Mouse (Mus musculus): ENCODE data around the gene Wap.
"Not testable (repeated sequence)": the region's sequence is repeated elsewhere in the genome, so short reads cannot be mapped to it uniquely, and the experiment has no call there.

Gene Wap

DNA sequence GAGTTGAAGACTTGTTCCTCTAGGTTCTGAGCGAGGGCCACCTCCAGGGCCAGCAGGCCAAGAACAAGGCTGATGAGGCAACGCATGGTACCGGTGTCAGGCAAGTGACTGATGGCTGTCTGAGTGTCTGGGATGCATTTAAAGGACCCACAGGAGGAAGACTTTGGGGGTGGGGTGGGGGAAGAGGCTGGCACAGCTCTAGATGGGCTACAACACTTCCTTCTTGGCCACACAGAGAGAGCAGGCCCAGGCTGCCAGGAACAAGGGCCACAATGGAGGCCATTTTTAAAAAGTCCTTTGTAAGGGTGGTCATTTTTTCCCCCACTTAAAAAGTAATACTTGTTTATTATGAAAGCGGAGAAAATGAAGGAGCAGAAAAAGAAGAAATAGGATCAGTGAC is at the start of gene Wap:
TSS of gene Wap (minus strand) at position 101 of the 400 bp plus-strand sequence.
- DNase-seq (ENCODE audit: low spot score): no peak

DNA sequence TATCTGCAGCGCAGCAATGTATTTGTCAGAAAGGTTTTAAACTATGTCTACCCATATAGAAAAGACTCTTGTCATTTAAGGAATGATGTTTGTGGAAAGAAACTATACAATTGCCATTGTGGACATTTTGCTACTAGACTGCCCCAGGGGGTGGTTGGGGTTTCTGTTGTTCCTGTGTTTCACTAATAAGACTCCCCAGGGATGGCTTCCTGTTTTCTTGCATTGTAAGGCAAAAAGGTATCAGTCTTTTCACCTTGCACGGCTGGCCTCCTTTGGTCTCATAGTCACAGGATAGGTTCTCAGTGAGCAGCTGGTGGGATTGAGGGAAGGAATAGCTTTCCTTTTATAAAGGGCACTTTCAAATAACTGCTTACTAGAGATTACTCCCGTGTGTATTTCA is 46.3 kb upstream of the Wap start:
- no peak for DNase-seq (ENCODE audit: low spot score)

DNA sequence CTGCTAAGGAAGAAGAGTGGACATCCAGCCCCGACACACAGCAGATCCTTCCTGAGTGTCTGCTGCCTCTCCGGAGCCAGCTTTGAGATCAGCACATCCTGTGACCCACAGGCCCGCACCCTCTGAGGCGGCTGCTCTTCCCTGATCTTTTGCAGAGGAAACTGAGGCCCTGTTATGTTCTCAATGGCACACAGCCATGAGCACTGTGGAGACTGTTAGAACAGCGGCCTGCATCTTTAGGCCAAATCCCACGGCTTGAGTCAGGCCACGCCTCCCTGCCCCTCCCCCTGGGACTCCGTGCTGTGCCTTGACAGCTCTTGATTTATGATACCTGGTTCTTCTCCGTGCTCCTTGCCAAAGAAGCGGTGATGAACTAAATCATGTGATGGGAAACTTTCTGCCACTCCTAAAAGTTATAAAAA is 42.0 kb upstream of the Wap start:
- DNase-seq (ENCODE audit: low spot score): peak; percentile 28

DNA sequence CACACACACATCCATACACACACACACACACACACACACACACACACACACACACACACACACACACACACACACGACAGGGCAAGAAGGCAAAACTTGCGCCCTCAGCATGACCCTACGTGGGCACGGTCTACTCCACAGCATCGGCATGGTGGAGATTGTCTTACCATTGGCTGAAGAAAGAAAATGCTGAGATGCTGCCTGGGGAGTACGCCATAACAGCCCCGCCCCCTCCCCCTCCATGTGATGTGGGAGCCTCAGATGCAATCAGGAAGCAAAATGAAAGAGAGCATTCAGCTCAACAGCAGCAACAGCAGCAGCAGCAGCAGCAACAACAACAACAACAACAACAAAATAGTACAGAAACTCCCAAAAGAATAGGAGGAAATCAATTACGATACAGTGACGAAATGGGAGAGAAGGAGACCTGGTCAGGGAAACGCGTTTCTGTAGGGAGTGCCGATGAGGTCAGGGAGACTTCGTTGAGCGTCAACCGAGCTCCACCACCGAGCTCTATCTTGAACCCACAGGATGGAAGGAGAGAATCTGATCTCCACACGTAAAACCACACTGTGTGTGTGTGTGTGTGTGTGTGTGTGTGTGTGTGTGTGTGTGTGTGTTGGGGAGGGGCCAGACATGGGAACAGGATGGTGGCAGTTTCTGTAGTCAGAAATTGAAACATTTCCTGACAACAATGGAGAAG is 41.4 kb upstream of the Wap start:
- no peak for DNase-seq (ENCODE audit: low spot score)

DNA sequence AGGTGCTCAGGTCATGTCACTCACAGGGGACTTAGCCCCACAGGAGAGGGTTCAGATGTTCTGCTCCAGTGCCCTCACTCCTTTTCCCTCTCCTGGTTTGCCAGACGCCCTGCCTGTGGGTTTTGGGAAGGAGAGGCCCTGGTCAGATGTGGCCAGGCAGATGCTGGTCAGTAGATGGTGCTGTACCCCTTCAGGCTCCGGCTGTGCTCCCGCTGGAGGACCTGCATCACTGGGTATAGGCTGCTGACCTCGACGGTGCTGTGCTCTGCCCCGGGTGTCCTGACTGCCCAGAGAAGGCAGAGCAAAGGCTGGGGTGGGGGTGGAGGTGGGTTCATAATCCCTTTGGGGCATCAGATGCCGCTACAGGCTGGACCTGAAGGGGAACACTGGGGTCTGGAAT is 39.1 kb upstream of the Wap start:
- peak; percentile 45 for DNase-seq (ENCODE audit: low spot score)

DNA sequence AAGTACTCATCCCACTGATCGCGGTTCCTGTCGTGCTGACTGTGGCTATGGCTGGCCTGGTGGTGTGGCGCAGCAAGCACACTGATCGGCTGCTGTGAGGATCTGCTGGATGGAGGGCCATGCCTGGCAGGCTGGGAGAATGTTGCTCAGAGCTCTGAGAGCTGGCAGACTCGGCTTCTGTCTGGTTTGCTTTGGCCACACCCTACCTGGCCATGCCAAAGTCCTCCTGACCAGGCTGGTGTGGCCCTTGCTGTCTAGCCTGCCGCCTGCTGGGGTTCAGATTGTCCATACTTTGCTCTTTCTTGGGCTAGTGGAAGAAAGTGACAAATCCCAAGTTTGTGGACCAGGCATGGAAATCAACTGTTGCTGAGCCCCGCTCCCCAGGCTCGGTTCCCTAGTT is 38.2 kb upstream of the Wap start:
- DNase-seq (ENCODE audit: low spot score): no peak

DNA sequence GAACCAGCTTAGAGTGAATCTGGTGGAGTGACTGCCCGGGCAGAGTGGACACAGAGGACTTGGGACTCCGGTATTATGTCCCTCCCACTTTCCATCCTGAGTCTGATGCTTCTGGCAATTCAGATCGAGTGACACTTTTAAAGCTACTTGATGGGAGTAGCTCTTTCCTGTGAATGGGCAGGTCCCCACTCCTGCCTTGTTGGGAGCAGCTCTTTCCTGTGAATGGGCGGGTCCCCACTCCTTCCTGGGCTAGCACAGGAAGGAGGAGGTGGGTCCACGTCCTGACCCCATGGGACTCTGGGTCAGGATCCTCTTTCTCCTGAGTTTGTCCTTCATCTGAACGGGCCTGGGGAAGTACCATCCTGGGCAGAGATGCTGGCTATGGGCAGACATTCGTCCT is 37.0 kb upstream of the Wap start:
- no peak for DNase-seq (ENCODE audit: low spot score)

DNA sequence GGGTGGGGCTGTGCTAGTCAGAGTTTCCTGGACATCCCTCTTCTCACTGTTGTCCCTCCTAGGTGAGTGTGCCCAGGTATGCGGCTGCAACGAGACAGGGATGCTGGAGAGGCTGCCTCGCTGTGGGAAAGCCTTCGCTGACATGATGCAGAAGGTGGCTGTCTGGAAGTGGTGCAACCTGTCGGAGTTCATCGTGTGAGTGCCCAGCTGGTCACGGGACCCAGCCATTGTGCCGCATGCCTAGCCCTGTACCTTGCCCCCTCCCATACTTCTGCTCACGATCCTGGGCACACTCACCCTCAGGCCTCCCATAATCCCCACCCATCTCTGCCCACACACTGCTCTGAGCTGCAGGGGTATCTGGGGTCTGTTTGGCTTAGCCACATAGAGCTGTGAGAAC is 36.3 kb upstream of the Wap start:
- no peak for DNase-seq (ENCODE audit: low spot score)

DNA sequence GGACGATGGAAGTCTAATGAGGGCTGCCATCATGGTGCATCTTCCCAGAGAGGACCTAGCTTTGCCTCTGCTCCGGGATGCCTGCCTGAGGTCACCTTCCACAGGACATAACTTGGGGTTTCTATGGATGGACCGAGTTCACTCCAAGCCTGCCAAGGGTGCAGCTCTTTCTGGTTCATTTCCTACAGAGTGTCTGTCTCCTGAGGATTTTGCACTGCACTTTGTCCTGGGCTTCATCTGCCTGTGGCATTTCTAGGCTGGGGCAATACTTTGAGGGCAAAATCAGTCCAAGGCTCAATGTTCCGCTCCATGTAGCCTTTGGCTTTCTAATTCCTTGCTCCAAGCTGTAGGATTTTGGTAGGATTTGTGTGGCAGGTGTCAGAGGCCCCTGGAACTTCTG is 32.4 kb upstream of the Wap start:
- no peak for DNase-seq (ENCODE audit: low spot score)

DNA sequence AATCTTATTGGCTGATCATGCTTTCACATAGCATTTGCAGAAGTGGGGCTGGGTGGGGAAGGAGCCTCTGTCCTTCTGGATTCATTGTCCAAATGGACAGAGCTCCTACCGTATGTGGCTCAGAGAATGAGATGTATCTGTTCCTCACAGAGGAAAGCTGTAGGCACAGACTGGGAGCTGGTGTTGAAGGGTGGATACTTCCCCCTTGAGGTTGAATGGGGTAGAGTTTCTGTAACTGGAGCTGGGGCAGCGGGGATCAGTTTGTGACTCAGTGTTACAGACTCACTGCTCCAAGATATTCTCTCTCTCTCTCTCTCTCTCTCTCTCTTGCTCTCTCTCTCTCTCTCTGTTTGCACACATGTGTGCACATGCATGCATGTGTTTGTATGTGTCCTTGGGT is 31.6 kb upstream of the Wap start:
- no peak for DNase-seq (ENCODE audit: low spot score)

DNA sequence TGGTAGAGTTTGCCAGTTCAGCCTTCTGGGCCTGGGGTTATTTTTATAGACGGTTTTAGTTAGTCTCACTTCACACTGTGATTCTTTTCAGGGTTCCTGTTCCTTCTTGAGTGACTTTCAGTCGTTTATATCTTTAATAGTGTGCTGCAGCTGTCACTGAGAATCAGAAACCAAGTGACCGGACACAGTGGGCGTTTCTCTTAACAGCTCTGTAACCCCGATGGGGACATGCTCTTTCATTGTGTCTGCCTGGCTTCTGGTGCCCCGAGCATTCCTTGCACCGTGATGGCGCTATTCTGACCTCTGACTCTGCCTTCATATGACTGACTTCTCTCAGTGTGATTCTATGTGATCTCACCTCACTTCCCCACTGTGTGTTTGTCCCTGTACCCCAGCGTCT is 30.6 kb upstream of the Wap start:
- no peak for DNase-seq (ENCODE audit: low spot score)

DNA sequence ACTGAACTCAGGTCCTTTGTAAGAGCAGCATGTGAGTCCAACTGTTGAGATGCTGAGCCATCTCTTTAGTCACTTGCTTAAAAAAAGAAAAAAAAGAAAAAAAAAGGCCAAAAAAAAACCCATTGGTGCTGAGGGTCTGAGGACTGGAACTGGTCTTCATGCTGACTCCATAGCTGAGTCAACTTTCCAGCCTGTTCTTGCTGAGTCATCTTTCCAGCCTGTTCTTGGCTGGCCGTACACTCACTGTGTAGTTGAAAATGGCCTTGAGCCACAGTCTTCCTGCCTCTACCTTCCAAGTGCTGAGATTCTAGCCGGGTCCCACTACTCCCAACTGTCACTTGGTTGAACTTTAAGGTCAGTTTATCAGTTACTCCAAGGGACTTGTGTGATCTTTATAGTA is 28.2 kb upstream of the Wap start:
- no peak for DNase-seq (ENCODE audit: low spot score)

DNA sequence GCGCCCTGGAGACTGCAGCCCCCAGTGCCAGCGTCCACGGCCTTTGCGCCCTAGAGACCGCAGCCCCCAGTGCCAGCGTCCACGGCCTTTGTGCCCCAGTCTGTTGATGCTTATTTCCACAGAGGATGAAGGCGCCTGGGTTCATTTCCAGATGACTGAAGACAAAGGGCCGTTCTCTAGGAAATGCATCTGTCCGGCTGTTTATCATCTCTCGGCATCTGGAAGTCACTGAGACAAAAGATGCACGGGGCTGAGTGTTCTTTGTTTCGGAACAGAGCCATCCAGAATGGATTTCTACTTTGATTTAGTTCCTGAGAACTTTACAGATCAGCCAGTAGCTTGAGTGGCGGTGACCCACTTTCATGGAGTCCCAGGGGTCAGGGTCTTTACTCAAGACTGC is 22.8 kb upstream of the Wap start:
- no peak for DNase-seq (ENCODE audit: low spot score)

DNA sequence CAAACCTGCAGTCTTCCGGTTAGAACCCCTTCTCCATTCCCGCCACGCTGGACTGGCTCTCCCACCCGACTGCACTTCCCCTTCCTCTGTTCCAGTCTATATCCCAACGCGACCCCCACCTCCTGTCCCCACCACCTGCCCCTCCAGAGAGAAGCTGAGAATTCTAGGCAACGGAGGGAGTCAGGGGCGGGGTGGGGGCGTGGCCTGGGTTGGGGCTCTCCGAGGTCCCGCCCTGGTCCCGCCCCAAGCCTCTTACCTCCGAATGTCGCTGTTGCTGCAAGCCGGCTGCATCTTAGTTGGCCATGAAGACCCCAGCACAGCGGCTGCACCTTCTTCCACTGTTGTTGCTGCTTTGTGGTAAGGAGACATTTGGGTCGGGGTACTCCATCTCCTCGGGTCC is 19.8 kb upstream of the Wap start, which contains the start of gene Ramp3:
TSS of gene Ramp3 (plus strand) at position 251 of the 400 bp plus-strand sequence.
- DNase-seq (ENCODE audit: low spot score): peak; percentile 23

DNA sequence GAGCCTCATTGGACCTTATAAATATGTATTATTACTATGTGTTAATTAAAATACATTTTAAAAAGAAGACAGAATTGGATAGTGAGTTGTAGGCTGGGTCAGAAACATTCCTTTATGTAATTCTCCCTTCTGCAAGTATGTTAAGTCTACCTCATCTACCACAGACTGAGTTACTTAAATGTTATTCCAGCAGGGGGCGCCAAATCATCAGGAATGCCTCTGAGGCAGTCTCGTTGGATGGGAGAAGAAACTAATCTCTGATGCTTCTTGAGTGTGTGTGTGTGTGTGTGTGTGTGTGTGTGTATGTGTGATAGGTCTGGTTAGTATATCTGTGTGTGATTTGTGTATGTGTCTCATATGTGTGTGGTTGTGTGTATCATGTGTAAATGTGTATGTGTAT is 16.5 kb upstream of the Wap start:
- DNase-seq (ENCODE audit: low spot score): peak; percentile 33

DNA sequence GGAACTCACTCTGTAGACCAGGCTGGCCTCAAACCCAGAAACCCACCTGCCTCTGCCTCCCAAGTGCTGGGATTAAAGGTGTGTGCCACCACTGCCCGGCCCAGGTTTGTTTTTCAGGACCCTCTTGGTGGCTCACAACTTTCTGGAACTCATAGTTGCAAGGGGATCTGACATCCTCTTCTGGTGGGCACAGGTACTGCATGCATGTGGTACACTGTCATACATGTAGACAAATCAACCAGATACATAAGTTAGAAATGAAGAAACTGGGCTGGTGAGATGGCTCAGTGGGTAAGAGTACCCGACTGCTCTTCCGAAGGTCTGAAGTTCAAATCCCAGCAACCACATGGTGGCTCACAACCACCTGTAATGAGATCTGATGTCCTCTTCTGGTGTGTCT is 14.5 kb upstream of the Wap start:
- DNase-seq (ENCODE audit: low spot score): not testable (repeated sequence)

DNA sequence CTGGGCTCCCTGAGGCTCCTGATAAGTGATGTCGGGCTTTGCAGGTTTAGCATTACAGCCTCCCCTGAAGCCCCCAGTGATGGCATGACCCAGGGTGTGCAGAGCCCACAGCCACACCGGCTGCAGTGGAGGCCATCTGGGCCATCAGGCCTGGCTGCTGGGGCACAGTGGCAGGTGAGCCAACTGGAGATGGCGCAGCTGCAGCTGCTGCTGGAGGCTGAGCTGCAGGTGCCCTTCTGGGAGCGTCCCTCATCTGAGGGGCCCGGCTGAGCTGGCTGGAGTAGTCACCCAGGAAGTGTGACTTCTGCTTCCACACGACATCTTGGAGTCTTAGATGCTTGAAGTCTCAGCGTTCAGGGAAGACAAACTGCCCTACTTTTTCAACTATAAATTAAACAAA is 12.1 kb upstream of the Wap start:
- DNase-seq (ENCODE audit: low spot score): no peak

DNA sequence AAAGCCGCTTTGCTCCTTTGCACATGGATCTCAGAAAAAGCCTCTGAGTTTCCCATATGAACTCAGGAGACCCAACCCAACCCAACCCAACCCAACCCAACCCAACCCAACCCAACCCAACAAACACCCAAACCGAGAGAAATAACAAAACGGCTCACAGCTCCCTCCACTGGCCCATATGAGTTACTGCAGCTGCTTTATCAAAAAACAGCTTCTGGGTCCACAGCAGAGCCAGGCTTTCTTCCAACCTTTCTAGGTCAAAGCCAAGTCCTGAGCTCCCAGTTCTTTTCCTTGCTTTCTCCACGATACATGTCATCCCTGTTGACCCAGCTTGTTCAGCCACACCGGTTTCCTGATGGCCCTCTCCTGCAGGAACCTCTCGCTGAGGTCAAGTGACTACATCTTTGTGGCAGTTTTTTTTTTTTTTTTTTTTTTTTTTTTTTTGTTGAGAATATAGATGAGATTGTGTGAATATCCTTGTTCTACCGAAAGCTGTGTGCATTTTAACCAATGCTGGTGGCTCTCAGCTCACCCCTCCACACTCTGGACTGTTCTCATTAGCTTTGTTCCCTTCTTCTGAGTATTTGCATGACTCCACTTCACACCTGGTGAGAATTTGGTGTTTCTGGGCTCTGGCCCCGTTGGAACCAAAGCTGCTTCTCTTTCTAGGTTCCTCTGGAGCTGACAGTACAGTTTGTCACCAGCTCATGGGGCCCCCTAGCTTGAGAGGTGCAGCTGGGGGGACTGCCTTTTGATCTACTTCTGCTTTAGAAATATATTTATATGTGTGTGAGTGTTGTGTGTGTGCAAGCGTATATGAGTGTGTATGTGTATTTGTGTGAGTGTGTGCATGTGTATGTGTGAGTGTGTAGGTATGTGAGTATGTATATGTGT is 9.6 kb upstream of the Wap start:
- no peak for DNase-seq (ENCODE audit: low spot score)

DNA sequence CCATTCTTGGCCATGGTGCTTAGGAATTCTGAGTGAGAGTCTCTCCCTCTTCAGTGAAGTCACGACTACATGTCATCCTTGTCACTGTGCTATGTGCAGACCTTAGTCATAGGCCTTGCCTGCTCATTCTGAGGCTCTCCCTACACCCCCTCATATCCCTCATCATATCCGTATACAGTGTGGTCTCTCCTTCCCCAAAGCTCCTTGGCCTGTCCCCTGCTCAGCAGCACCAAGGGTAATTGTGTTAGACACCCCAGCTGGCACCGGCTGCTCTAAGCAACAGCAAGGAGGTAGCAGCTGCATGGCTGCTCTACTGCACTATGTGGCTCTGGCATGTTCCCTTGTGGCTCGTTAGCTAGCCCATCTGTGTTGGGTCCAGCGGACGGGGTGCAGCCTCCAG is 6.1 kb upstream of the Wap start:
- no peak for DNase-seq (ENCODE audit: low spot score)

DNA sequence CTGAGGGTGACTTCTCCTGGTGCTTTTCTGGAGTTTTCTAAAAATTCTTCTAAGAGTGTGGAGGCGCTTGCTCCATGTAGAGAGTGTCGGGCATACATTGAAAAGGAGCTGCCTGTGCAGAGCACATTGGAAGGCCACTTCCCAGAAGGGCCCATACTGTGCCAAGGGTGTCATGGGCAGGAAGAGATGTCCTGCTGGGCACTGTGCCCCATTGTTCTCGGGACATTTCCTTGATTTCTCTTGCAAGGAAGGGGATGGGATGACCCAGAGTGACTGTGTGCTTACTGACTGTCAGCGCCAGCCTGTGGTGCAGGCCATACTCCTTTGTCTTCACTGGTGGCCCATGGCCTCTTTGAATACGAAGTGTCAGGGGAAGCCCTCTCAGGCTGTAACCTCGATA is 635 bp upstream of the Wap start:
- DNase-seq (ENCODE audit: low spot score): no peak

DNA sequence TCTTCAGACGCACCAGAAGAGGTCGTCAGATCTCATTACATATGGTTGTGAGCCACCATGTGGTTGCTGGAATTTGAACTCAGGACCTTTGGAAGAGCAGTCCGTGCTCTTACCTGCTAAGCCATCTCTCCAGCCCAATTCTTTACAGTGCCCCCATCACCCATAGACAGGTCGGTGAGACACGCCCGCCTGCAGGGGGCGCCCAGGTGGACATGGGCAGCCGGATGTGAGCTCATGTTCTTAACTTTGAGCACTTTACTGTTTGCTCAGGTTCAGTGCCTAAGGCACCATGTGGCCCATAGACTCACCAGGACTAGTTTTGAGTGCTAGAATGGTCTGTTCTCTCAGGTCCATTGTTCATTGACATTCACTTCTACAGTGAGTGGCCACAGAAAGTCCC is 2.3 kb downstream of the Wap start:
- DNase-seq (ENCODE audit: low spot score): no peak

DNA sequence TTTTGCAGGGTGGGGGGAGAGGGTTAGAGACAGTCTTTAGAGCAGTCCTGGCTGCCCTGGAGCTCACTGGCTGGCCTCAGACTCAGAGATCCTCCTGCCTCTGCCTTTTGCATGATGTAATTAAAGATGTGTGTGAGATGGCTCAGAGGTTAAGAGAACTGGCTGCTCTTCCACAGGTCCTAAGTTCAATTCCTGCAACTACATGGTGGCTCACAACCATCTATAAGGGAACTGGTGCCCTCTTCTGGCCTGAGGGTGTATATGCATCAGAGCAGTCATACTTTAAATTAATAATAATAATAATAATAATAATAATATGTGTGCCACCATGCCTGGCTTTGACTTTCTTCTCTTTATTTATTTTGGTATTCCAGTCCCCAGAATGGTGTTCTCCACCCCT is 8.8 kb downstream of the Wap start:
- no peak for DNase-seq (ENCODE audit: low spot score)

DNA sequence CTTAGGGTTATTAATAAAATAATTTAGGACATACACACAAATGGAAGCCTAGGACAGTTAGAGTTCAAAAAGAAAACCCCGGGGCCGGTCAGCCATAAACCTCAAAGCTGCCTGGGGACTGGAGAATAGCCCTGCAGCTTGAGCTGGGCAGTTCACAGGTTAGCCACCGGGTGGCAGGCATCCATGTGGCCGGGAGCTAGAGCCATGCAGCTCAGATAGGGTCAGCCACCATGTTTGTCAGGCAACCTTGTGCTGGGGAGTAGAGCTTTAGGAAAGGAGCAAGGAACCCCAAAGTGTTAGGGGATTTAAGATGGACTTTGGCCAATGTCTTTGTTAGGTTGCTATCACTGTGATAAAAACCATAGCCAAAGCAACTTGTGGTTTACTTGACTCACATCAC is 9.9 kb downstream of the Wap start:
- DNase-seq (ENCODE audit: low spot score): peak; percentile 50

DNA sequence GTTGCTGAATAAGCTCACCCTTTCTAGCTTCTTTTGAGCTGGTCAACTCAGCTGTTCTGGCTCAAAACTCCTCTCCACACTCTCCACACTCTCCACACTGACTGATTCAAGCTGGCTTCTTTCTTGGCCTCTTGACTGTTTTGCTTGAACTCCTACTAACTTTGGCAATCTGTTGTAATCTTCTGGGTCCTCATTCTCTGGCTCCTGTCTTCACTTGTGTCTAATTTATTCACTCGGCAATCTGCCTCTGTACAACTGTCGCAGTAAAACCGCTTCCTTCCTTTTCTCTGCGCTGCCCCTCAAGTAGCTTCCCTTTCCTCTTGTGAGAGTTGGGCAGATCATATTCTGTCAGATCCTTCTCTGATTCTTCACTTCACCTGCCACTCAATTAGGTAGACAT is 10.7 kb downstream of the Wap start:
- DNase-seq (ENCODE audit: low spot score): no peak

All from ovary, postnatal 36 days (tissue).